Mouse (Mus musculus) right cerebral cortex, adult 18-20 months (tissue): ENCODE measurements at regions not wholly inside any gene's neighbourhood (a gene's known extent, or its start where the extent isn't known, plus 50 kb on each side); places are given as distances from the start of the nearest gene placed in this dataset.
A peak's percentile ranks its signal among the peaks of the same experiment; 100 is the strongest.

Source experiments
- DNase-seq: peaks from one replicate; pipeline ENCODE4 v3.0.0; 2022; ENCODE audit warnings: mixed read lengths

GRCm38 (mm10) chr13:37579775-37580174 is 198.4 kb upstream of the Rreb1 start:
- DNase-seq, result no peak

DNA sequence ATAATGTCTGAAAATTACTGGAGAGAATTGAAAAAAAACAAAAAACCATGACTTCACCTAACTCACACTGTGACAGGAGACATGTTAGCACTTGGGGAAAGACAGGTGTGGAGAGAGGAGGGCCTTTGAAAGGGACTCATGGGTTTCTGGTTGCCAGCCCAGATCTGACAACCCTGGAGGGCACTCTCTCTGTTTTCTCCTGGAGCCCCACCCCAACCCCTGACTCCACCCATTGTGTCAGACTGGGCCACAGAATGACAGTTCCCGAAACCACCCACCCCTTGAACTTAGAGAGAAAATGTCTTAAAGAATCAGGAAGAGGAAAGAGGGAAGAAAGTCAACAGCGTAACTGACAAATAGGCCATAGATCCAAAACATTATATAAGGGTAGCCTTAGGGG is 197.4 kb upstream of the Rreb1 start:
- no peak for DNase-seq

DNA sequence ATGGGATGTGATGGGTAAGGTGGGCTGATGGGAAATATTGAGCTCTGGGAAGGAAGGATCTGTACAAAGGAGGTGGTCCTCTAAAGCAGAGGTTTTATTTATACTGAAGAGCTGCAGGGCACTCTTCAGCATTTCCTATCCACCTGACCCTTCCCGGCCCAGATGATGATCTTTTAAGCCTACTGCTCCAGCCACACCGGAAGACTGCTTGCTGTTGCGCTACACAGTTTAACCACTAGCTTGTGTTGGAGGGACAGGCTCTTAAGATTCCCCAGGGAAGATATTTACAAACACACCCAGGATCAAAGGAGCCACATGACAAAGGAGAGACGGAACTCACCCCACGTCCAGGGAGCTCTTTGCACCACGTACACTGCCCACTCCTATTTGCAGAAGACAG is 196.8 kb upstream of the Rreb1 start:
- DNase-seq, result no peak

DNA sequence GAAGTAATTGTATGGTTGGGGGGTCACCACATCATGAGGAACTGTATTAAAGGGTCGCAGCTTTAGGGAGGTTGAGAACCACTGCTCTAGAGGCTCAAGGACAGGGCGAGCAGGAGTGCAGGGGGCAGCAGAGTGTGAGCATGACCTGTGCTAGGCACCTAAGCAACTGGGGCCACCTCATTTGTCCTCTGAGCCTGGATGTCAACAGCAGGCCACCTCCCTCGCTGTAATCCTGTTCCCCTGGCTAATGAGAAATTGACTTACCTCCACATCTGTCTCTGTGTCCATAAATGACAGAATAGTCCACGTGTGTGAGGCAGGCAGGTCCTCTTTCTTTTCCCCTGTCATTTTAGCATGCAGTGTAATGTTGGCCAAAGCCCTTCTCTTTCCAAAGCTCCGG is 192.7 kb upstream of the Rreb1 start:
- no peak for DNase-seq

DNA sequence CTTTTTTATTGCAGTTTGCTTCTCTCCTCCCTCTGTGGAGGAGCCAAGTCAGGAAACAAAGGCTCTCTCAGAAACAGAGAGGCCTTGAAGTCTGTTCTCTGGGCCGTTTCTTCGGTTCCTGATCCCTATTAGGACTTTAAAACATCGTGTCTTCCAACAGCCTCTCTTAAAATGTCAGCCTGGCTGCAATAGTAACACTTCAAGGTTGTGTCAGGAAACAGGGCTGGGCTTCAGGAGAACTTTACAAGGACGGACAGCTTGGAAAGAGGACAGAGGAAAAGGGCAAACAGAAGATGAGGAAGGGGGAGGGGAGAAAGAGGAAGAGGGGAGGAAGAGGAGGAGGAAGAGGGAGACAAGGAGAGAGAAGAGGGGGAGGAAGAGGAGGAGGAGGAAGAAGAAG is 191.7 kb upstream of the Rreb1 start:
- DNase-seq, result no peak

DNA sequence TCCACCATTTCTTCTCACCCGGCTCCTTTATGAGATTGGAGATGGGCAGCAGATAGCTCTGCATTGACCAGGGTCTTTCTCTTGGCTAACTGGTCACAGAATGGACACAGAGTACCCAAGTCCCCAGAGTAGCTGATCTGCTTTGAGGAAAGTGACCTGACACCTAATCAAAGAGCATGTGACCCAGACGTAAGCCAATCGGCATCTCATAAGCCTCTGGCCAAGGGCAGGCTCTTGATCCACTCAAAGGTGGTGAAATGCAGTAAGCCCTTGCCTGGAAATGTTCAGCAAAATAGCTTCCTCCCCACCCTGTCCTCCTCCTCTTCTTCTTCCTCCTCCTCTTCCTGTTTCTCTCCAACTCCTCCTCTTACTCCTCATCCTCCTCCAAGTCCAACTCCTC is 190.3 kb upstream of the Rreb1 start:
- DNase-seq, result no peak

DNA sequence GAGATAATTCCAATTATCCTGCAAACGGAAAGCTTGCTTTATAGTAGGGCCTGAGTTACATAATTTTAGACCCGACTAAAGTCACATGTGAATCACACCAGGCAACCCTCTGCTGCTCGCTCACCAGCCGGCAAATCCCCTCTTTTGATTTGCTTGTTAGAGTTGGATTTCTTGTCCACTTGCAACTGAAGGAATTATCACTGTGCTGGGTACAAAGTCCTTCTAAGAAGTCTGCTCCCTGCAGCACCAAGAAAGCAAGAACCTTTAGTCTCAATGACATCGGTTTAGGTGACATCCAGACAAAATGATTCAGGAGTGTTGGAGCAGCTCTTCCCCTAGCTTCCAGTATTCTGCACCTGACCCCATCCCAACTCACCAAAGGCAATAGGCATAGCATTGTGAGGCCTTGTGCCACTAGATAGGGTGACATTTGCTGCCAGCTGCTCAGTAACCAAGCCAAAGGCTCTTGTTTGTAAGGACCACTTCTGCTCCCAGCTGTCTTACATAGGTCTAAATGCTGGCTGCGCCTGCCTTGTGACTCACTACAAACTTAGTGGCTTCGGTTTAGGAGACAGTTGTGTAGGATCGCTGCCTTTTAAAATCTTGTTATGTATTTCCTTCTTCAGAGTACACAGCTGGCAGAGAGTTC is 189.5 kb upstream of the Rreb1 start:
- DNase-seq, result no peak

GRCm38 (mm10) chr13:37592149-37592548 is 186.1 kb upstream of the Rreb1 start:
- DNase-seq, result no peak

DNA sequence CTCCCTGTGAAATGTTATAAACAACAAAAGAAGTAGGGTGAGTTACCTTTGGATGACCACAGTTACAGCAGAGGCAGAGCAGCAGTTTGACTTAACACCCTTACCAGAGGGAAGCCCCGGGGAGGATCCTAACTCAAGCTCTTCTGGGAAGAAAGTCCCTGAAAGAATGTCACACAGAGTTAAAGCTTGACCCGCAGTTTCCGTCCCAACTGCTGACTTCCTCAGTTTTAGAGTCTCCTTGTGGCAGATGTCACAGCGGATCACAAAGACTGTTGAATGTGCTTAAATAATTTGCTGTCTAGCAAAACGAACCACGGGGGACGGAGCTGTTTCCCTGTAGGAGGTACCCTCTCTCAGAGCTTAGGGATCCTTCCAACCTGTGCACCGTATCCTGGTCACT is 183.0 kb upstream of the Rreb1 start:
- DNase-seq, result no peak

GRCm38 (mm10) chr13:37597575-37597974 is 180.6 kb upstream of the Rreb1 start:
- no peak for DNase-seq

GRCm38 (mm10) chr13:37598165-37598775 is 179.9 kb upstream of the Rreb1 start:
- no peak for DNase-seq

GRCm38 (mm10) chr13:37599679-37600078 is 178.5 kb upstream of the Rreb1 start:
- no peak for DNase-seq

GRCm38 (mm10) chr13:37600172-37600571 is 178.0 kb upstream of the Rreb1 start:
- no peak for DNase-seq

- no peak for DNase-seq
These were observed 177.1 kb upstream of the Rreb1 start for GRCm38 (mm10) chr13:37601068-37601467.

- no peak for DNase-seq
These were observed 175.9 kb upstream of the Rreb1 start for GRCm38 (mm10) chr13:37602256-37602655.

- DNase-seq, result no peak
These were observed 174.8 kb upstream of the Rreb1 start for GRCm38 (mm10) chr13:37603226-37603994.

DNA sequence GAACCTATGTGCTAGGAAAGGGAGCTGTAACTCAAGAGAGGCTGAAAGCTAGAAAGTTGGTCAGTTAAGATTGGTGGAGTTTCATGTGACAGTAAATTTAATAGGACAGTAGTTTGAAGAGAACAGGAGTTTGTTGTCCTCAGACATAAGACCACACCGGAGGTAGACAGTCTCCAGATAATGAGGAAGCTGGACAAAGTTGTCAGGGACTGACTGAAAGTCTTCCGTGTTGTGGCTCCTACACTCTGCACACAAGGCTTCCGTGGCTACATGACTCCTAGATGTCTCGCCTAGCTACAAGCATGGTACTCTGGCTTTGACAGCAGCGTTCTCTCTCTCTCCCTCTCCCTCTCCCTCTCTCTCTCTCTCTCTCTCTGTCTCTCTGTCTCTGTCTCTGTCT is 171.9 kb upstream of the Rreb1 start:
- DNase-seq, result no peak

GRCm38 (mm10) chr13:37609085-37609484 is 169.1 kb upstream of the Rreb1 start:
- peak; percentile 35 for DNase-seq

DNA sequence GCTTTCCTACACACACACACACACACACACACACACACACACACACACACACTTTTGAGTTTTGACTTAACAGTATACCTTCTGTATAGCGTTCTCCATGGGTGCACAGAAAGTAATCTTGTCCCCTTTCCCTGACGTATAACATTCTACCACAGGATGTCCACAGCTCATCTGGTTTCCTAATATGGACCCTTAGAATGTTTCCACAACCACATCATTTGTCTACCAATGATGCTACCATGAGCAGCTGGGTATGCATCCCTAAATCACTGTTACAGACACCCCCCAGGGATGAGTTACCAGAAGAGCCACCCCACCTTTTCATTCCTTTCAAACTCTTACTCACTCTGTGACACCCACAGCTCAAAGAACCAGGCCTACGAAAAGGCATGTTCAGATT is 166.8 kb upstream of the Rreb1 start:
- DNase-seq, result no peak

- DNase-seq, result peak; percentile 43
These were observed 161.2 kb upstream of the Rreb1 start for GRCm38 (mm10) chr13:37617015-37617414.

DNA sequence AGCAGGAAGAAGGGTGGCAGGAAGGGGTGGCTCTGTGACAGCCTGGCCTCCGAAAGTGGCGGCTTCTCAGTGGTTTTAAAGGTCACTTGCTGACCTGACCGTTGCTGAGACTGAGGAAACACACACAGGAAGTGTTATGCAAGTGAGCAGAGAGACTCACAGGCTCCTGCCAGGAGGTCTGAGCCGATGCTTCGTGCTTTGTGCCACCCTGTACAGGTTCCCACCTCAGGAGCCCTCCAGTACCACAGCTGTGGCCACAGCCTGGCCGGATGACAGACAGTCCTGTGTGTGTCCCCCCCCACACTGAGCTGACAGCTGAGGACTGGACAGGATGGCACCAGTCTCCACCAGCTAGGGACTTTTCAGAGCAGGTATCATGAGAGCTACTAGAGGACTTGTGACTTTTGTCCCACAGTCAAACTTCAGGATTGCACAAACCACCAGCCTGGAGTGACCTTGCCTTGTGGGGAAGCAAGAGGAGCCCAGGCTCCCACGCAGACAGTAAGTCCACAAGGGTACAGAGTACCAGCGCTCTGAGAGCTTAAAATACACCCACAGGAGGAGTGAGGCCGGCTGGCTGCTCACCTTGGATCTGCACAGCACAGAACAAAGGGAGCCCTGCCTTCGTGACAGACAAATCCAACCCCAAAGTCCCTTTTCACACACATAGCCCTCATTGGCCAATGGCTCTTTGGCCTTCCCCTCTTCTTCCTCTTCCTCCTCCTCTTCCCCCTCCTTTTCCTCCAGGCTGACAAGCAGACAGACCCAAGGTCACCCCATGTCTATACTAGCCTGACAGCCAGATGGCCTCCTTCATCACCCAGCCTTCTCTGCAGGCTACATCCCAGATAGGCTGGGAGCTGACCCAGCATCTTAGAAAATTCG is 158.1 kb upstream of the Rreb1 start:
- DNase-seq, result no peak

- DNase-seq, result no peak
These were observed 156.7 kb upstream of the Rreb1 start for GRCm38 (mm10) chr13:37621319-37622050.
